ENCODE assay signal across 8 mouse cellular contexts in the genomic region with DNA sequence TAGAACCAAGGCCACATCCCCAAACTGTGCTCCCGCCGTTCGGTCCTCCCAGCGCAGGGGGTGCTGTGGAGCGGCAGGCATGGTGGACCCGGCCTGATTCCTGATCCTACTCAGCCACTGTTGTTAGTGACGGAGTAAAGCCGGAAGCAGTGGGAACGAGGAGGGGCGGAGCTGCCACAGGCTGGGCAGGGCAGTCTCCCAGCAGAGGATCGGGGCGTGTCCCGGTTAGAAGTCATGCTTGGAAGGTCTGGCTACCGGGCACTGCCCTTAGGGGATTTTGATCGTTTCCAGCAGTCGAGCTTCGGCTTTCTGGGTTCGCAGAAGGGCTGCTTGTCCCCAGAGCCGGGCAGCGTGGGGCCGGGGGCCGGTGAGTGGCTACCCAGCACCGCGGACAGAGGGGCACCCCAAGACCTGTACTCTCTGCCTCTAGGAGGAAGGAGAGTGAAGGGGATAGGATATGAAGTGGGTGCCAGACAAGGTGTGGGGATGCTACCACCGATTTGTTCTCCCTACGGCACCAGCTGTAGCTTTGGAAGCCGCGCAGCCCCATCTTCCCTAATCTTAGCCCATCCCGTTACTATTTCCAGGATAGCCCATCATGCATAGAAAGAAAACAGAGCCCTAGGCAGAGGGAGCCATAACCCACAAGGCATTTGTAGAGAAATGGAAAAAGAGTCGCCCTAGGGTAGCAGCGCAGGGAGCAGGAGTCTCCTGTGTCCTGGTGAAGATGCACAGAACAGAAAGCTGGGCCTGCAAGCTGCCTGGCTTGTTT. TPM values are rescaled to one million over a fixed set of nuclear protein-coding genes. Genes with fewer than 3 reads are reported as not detected.
DNase-seq lines count a peak whose midpoint lies in the region; ATAC-seq and TF ChIP-seq lines count a peak whose summit lies in the region.

A gene (plus strand): TSS at position 132 of the 772 bp plus-strand sequence.

- no peaks in the 10 kb centered on the region for H3K27me3 ChIP-seq in ES-Bruce4 (ENCODE audit: control insufficient read depth, insufficient read depth, low read length, poor library complexity, severe bottlenecking)
- no peaks in the 10 kb centered on the region for H3K27me3 ChIP-seq in forebrain, embryonic 14.5 days (replicated peaks; ENCODE audit: control insufficient read depth, insufficient read depth, low read length)
- no peaks in the 10 kb centered on the region for H3K27me3 ChIP-seq in neural tube, embryonic 15.5 days (replicated peaks)

- peak within 1 kb of the TSS; percentile 57 for H3K27ac ChIP-seq in ES-Bruce4 (ENCODE audit: insufficient read depth, low read length)
- peak within 1 kb of the TSS; percentile 46 for H3K27ac ChIP-seq in forebrain, embryonic 14.5 days (ENCODE audit: low read depth, low read length)
- peak within 1 kb of the TSS; percentile 84 for H3K27ac ChIP-seq in neural tube, embryonic 15.5 days (replicated peaks)

- peak; percentile 86 for TF ChIP-seq EP300 in ES-Bruce4 (IDR thresholded peaks at IDR 0.05; ENCODE audit: insufficient read depth, low read depth, low read length)

- peak; percentile 44 for TF ChIP-seq POLR2A in ES-Bruce4 (IDR thresholded peaks at IDR 0.05; ENCODE audit: insufficient read depth, low read length)

- intact Hi-C loops in heart, postnatal 14 days (cut with DNase I) = loop anchor here (2.0 kb wide), 1 partner anchor 22 kb away; no protein-coding TSS in a partner anchor

- under 1% methylated on average over 30 of the region's 31 CpGs for WGBS in forebrain, embryonic 14.5 days
- WGBS in neural tube, embryonic 15.5 days = 1% methylated on average over 31 of the region's 31 CpGs

- ATAC-seq in cerebellum, adult (ENCODE audit: insufficient number of reproducible peaks, low FRiP score, low TSS enrichment) = peak; percentile 96
- peak; percentile 98 for ATAC-seq in forebrain, embryonic 14.5 days
- peak; percentile 98 for ATAC-seq in neural tube, embryonic 15.5 days (ENCODE audit: low FRiP score)

- H3K9ac ChIP-seq in ES-Bruce4 (ENCODE audit: low read depth, poor library complexity, severe bottlenecking) = peak within 1 kb of the TSS; percentile 64
- H3K9ac ChIP-seq in forebrain, embryonic 14.5 days (ENCODE audit: low read length) = peak within 1 kb of the TSS; percentile 90
- peak within 1 kb of the TSS; percentile 89 for H3K9ac ChIP-seq in neural tube, embryonic 15.5 days (replicated peaks)

- peak; percentile 96 for DNase-seq in forebrain, embryonic 14.5 days (ENCODE audit: low spot score)
- peak; percentile 93 to 96 for DNase-seq in heart, postnatal 14 days
- peak; percentile 93 for DNase-seq in layer of hippocampus, adult 11-12 months (ENCODE audit: low spot score)
- peak; percentile 97 to 98 for DNase-seq in lung, adult 18-20 months
- peak; percentile 90 for DNase-seq in testis, postnatal 14 days (ENCODE audit: low spot score)

- H3K9me3 ChIP-seq in ES-Bruce4 (replicated peaks; ENCODE audit: control insufficient read depth, insufficient read depth, low read length, poor library complexity, severe bottlenecking) = no peaks in the 10 kb centered on the region
- H3K9me3 ChIP-seq in forebrain, embryonic 14.5 days (replicated peaks; ENCODE audit: control insufficient read depth, low read length) = no peaks in the 10 kb centered on the region
- no peaks in the 10 kb centered on the region for H3K9me3 ChIP-seq in neural tube, embryonic 15.5 days (replicated peaks)

- peak; percentile 88 for TF ChIP-seq CTCF in ES-Bruce4 (IDR thresholded peaks at IDR 0.05; ENCODE audit: low read depth, low read length)

- peaks cover 14% of the 10 kb centered on the region for H3K4me1 ChIP-seq in ES-Bruce4 (ENCODE audit: control insufficient read depth, insufficient read depth, low read length)
- H3K4me1 ChIP-seq in forebrain, embryonic 14.5 days (ENCODE audit: control insufficient read depth, insufficient read depth, low read length) = peaks cover 9% of the 10 kb centered on the region
- H3K4me1 ChIP-seq in neural tube, embryonic 15.5 days = peaks cover 32% of the 10 kb centered on the region

- peak within 1 kb of the TSS; percentile 91 for H3K4me3 ChIP-seq in ES-Bruce4 (ENCODE audit: low read depth, low read length)
- H3K4me3 ChIP-seq in forebrain, embryonic 14.5 days (ENCODE audit: low read depth, low read length) = peak within 1 kb of the TSS; percentile 71
- H3K4me3 ChIP-seq in neural tube, embryonic 15.5 days (replicated peaks) = peak within 1 kb of the TSS; percentile 94

- H3K4me2 ChIP-seq in forebrain, embryonic 14.5 days (ENCODE audit: low read length) = peak within 1 kb of the TSS; percentile 76
- peak within 1 kb of the TSS; percentile 86 for H3K4me2 ChIP-seq in neural tube, embryonic 15.5 days

- peaks cover 8% of the 10 kb centered on the region; the same call in 1 of the 2 replicates for H3K36me3 ChIP-seq in ES-Bruce4 (ENCODE audit: control insufficient read depth, insufficient read depth, low read length, poor library complexity, severe bottlenecking)
- H3K36me3 ChIP-seq in forebrain, embryonic 14.5 days (ENCODE audit: control insufficient read depth, insufficient read depth, low read length) = peaks cover 26% of the 10 kb centered on the region
- peaks cover 27% of the 10 kb centered on the region for H3K36me3 ChIP-seq in neural tube, embryonic 15.5 days

RNA-seq across cellular contexts. Expression of the gene that starts here (rescaled TPM):
- 24.6 and 26.5 TPM in 2 replicates for polyA plus RNA-seq in ES-Bruce4 (2011; ENCODE audit: insufficient read depth, insufficient read length, low read depth, missing spikeins)
- 75.1 and 81.1 TPM in 2 replicates for polyA plus RNA-seq in forebrain, embryonic 14.5 days (2014; fragmentation: Nextera tagmentation; extraction: Ambion mirVana)
- total RNA-seq in heart, postnatal 14 days (2021) = 10 to 100 TPM; 12.7 to 12.9 TPM
- polyA plus RNA-seq in neural tube, embryonic 15.5 days (2015; fragmentation: Nextera tagmentation; extraction: Ambion mirVana) = 121 and 136 TPM in 2 replicates

Comparison
In these comparisons a context has a peak if more than half of its experiments do, and no peak if none do; other contexts are left out.
1. Peak in every context shown above with its lines: DNase-seq, ATAC-seq, H3K4me3 ChIP-seq and H3K27ac ChIP-seq.